Mouse (Mus musculus) liver, postnatal 0 days (tissue): ENCODE data around the gene Taar3.

Experiments
- CTCF ChIP-seq: sonication (generic); IDR thresholded peaks from 2 replicates; pipeline ENCODE4 v1.5.1; 2016; ENCODE audit warnings: antibody characterized with exemption, low read depth
- EP300 ChIP-seq: IDR thresholded peaks from 2 replicates; pipeline ENCODE4 v1.6.1; 2016; ENCODE audit warnings: antibody characterized with exemption, low read depth, mild to moderate bottlenecking

DNA sequence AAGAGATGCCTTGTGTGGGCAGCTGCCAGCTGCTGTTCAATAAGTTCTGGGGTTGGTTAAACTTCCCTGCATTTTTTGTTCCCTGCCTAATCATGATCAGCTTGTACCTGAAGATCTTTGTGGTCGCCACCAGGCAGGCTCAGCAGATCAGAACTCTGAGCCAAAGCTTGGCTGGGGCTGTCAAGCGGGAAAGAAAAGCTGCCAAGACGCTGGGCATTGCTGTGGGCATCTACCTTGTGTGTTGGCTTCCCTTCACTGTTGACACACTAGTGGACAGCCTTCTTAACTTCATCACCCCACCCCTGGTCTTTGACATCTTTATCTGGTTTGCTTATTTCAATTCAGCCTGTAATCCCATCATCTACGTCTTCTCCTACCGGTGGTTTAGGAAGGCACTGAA, 21.9 kb downstream of the Taar3 start:
- no peak for TF ChIP-seq CTCF
- no peak for TF ChIP-seq EP300
